Mouse (Mus musculus) liver, embryonic 14.5 days (tissue): ENCODE data around the gene Gm2115.

ENCODE experiments used
- CTCF ChIP-seq: IDR thresholded peaks from 2 replicates; pipeline ENCODE4 v1.5.1; 2016; ENCODE audit warnings: antibody characterized with exemption, low read depth, control low read depth
- EP300 ChIP-seq: IDR thresholded peaks from 2 replicates; pipeline ENCODE4 v1.6.1; 2016; ENCODE audit warnings: antibody characterized with exemption, low read depth

- TF ChIP-seq CTCF (no peak), EP300 (no peak)
Measured at GRCm38 (mm10) chr7:84577034-84577433, 48.3 kb downstream of the Gm2115 start.
